Mouse (Mus musculus) kidney, adult 2 months (tissue): Measurements from ENCODE around the gene Ttc29. TPM values are rescaled to one million over a fixed set of nuclear protein-coding genes. Genes with fewer than 3 reads are reported as not detected.

Experiments
- DNase-seq: peaks from one replicate; pipeline ENCODE4 v3.0.0; 2021
- H3K27ac ChIP-seq: fragments of 200-500 bp; 2 replicates; pipeline ENCODE4 v1.5.1; 2012; ENCODE audit warnings: low read depth, low read length, control low read depth, inconsistent platforms; ENCODE audit not compliant: insufficient read depth
- H3K27me3 ChIP-seq: fragments of 200-500 bp; replicated peaks from 2 replicates; pipeline ENCODE4 v1.6.1; 2012; ENCODE audit warnings: mild to moderate bottlenecking, moderate library complexity, low read length, inconsistent platforms; ENCODE audit not compliant: control insufficient read depth, insufficient read depth
- H3K36me3 ChIP-seq: fragments of 200-500 bp; 2 replicates; pipeline ENCODE4 v1.6.1; 2012; ENCODE audit warnings: mild to moderate bottlenecking, moderate library complexity, low read length, inconsistent platforms; ENCODE audit not compliant: control insufficient read depth, insufficient read depth
- H3K4me1 ChIP-seq: fragments of 200-500 bp; 2 replicates; pipeline ENCODE4 v1.6.1; 2011; ENCODE audit warnings: low read length; ENCODE audit not compliant: control insufficient read depth, insufficient read depth
- H3K4me3 ChIP-seq: fragments of 200-500 bp; 2 replicates; pipeline ENCODE4 v1.5.1; 2011; ENCODE audit warnings: mild to moderate bottlenecking, low read depth, low read length, control low read depth; ENCODE audit not compliant: insufficient read depth
- CTCF ChIP-seq: fragments of 200-500 bp; conservative IDR thresholded peaks from 2 replicates; pipeline ENCODE4 v1.5.1; 2011; ENCODE audit warnings: low read depth, mild to moderate bottlenecking, control low read depth, low read length, moderate library complexity, mixed read lengths; ENCODE audit not compliant: insufficient read depth, insufficient read length
- POLR2A ChIP-seq: fragments of 200-500 bp; IDR thresholded peaks from one replicate; pipeline ENCODE4 v1.6.1; 2011; ENCODE audit warnings: low read depth, low read length, control low read depth
- WGBS: fragments of 180-500 bp; shearing (Covaris S2); methylation state at CpG from one replicate; pipeline ENCODE4 v1.1.7; 2018; 5-methylcytosine and 5-hydroxymethylcytosine counted together
- polyA plus RNA-seq: library from polyadenylated mRNA; depleted of rRNA; stranded (reverse); fragments of >200 nt; gene quantifications from 2 replicates; pipeline ENCODE4 v1.2.3, GENCODE M21; 2012

Ttc29 gene
- polyA plus RNA-seq, 1 experiment = not detected

DNA sequence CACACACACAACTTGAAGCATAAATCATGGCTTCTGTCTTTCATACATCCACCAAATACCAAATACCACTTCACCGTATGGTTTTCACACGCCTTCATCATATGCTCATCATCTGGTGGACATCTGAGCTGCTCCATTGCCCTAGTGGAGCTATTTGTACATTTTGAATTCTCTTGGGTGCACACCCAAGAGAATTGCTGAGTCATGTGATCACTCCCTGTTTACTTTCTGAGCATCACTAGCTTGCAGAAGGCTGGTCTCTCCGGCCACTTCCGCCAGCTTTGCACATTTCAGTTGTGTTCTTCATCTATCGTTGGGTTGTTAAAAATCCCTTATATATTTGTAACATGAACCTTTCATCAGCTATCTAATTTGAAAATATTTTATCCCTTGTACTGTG, 65.5 kb downstream of the Ttc29 start:
- no peak for TF ChIP-seq CTCF
- TF ChIP-seq POLR2A = no peak
- H3K4me1 ChIP-seq = no peaks in the 10 kb centered on the region
- H3K36me3 ChIP-seq = no peaks in the 10 kb centered on the region
- H3K27ac ChIP-seq = no peak overlapping the region
- no peak overlapping the region for H3K4me3 ChIP-seq
- no peaks in the 10 kb centered on the region for H3K27me3 ChIP-seq
- 89% methylated on average over 5 of the region's 5 CpGs for WGBS
- DNase-seq = no peak

DNA sequence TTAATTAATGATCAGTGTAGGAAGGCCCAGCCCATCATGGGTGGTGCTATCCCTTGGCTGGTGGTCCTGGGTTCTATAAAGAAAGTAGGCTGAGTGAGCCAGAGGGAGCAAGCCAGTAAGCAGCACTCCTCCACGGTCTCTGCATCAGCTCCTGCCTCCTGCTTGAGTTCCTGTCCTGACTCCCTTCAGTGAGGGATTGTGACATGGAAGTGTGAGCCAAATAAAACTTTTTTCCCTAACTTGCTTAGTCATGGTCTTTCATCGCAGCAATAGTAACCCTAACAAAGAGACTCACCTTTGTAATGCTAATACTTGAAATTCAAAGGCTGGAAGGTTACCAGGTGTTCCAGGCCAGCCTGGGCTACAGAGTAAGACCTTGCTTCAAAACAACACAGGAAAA, 71.7 kb downstream of the Ttc29 start:
- Histone ChIP-seq H3K27me3 (no peaks in the 10 kb centered on the region), H3K4me1 (no peaks in the 10 kb centered on the region), H3K27ac (no peak overlapping the region), H3K36me3 (no peaks in the 10 kb centered on the region), H3K4me3 (no peak overlapping the region)
- DNase-seq = no peak
- 83% methylated on average over 2 of the region's 2 CpGs for WGBS
- no peak for TF ChIP-seq CTCF
- TF ChIP-seq POLR2A = no peak

DNA sequence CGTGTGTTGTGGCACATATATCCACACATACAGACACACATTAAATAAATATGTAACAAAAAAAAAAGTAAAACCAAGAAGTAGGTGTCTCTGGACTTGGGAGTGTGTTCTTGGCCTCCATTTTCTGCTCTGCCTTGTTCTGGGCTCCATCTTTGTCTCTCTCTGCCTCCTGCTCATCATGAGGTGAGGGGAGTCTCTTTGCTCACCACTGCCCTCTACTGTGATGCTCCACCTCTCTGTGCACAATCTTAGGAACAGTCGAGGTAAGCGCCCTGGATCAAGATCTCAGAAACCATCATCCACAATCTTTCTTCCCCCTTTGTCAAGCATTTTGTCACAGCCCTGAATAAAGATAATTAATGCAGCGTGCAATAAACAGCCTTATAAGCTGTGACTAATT, 72.3 kb downstream of the Ttc29 start:
- no peak overlapping the region for H3K27ac ChIP-seq
- no peaks in the 10 kb centered on the region for H3K4me1 ChIP-seq
- H3K4me3 ChIP-seq = no peak overlapping the region
- no peaks in the 10 kb centered on the region for H3K36me3 ChIP-seq
- no peak for TF ChIP-seq POLR2A
- TF ChIP-seq CTCF = no peak
- no peak for DNase-seq
- WGBS = 89% methylated on average over 4 of the region's 4 CpGs
- no peaks in the 10 kb centered on the region for H3K27me3 ChIP-seq

DNA sequence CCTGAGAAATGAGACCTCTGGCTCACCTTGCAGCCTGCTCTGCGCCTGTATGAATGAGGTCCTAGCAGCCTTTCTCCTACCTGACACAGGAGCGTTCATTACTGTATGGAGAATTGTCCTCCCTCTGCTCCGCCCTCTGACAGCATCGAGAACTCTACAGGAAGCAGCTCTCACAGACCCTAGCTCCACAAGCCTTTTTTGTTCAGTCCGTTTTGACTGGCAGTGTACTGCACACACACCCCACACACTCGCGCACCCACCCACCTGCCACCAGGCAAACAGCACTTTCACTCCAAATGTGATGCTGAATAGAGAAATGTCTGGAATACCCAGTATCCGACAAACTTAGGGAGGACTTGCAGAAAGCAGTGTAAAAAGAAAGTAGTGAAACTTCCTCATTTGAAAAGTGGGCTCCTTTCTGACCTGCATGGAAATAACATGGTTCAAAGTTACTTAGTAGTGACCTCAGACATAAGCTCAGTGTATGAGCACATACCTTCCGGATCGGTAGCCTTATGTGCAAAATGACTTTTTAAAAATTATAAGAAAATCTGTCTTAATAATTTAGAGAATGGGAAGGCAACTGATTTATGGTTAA, 76.4 kb downstream of the Ttc29 start:
- Histone ChIP-seq H3K4me1 (no peaks in the 10 kb centered on the region), H3K36me3 (no peaks in the 10 kb centered on the region), H3K27me3 (no peaks in the 10 kb centered on the region), H3K4me3 (no peak overlapping the region), H3K27ac (no peak overlapping the region)
- no peak for TF ChIP-seq CTCF
- no peak for TF ChIP-seq POLR2A
- WGBS = 75% methylated on average over 10 of the region's 10 CpGs
- DNase-seq = no peak

DNA sequence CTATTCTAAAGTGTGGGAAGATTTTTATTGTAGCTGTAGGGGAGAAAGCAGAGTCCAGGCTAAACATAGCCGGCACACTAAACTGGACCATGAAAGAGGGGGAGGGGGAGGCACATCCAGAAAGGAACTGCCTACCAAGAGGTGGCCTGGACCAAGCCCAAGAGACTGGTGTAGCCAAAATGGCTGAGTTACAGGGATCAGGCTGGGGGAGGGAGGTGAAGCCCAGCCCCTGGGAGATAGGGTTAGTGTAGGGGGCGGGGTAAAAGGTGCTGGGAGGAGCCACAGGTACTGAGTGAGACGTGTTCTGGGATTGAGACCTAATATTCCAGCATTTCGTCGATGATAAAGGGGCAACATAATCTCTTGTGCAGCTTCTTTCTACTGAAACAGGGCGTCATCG, 77.2 kb downstream of the Ttc29 start:
- Histone ChIP-seq H3K4me1 (no peaks in the 10 kb centered on the region), H3K36me3 (no peaks in the 10 kb centered on the region), H3K27ac (no peak overlapping the region), H3K4me3 (no peak overlapping the region), H3K27me3 (no peaks in the 10 kb centered on the region)
- 64% methylated on average over 7 of the region's 7 CpGs for WGBS
- DNase-seq = no peak
- TF ChIP-seq CTCF (no peak), POLR2A (no peak)

DNA sequence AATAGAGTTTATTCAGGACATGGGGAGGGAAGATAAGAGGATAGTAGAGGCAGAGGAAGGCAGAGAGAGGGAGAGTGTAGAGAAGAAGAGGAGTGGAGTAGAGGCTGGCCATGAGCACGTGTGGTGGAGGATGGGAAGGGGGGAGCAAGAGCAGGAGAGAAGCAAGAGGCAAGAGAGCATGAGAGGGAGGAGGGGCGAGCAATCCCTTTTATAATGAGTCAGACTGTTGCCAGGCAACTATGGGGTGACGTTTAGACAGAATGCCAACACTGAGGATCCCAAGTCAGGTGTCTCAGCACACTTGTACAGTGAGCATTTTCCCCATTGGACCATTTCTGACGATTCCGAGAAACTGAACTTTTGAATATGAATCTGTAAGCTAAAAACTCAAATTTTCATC, 82.4 kb downstream of the Ttc29 start:
- H3K4me1 ChIP-seq = no peaks in the 10 kb centered on the region
- 62% methylated on average over 5 of the region's 5 CpGs for WGBS
- no peaks in the 10 kb centered on the region for H3K36me3 ChIP-seq
- no peaks in the 10 kb centered on the region for H3K27me3 ChIP-seq
- H3K27ac ChIP-seq = no peak overlapping the region
- TF ChIP-seq POLR2A = no peak
- no peak for TF ChIP-seq CTCF
- H3K4me3 ChIP-seq = no peak overlapping the region
- DNase-seq = no peak

DNA sequence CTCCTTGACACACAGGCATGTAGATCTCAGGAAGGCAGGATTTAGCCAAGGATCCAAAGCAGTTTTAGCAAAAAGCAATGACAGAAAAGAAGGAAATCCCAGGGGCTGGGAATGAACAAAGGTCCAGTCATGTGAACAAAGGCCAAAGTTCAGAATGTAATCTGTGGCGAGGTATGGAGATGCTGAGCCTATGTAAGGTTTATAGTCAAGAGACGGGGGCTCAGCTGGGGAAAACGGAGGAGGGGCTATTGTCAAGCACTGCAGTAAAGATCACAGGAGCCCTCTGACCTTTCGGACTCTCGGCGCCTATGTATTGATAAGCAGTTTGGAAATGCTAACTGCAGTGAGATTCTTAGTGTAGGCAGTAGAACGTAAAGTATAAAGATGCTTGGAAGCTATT, 90.5 kb downstream of the Ttc29 start:
- H3K27me3 ChIP-seq = no peaks in the 10 kb centered on the region
- WGBS = 54% methylated on average over 7 of the region's 7 CpGs
- H3K4me3 ChIP-seq = no peak overlapping the region
- TF ChIP-seq POLR2A = no peak
- H3K36me3 ChIP-seq = no peaks in the 10 kb centered on the region
- no peak overlapping the region for H3K27ac ChIP-seq
- H3K4me1 ChIP-seq = no peaks in the 10 kb centered on the region
- no peak for DNase-seq

DNA sequence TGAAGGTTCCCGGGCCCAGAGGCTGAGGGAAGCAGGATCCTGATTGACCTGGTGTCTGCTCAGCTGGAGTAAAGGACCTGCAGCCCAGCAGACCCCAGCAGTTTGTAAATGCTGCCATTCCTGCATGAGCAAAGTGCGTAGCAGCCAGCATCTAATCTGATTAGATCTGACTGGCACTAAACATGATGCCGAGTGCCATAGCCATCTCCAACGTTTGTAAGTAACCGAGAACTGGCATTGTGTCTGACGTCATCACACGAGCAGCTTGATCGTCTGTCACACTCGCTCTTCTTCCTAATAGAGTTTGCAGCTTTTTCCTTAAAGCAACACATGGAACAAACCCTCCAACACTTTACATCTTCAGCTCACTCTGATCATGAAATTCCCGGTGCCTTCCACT, 93.5 kb downstream of the Ttc29 start:
- DNase-seq = no peak
- WGBS = 67% methylated on average over 10 of the region's 10 CpGs
- TF ChIP-seq CTCF = no peak
- no peak for TF ChIP-seq POLR2A
- Histone ChIP-seq H3K27ac (no peak overlapping the region), H3K4me3 (no peak overlapping the region), H3K36me3 (no peaks in the 10 kb centered on the region), H3K4me1 (no peaks in the 10 kb centered on the region), H3K27me3 (no peaks in the 10 kb centered on the region)
